Mouse (Mus musculus): ENCODE results near the gene Gm20517.

- TF ChIP-seq POLR2A (IDR thresholded peaks at IDR 0.05; ENCODE audit: insufficient read length, low read depth) (no peak), USF1 (IDR thresholded peaks at IDR 0.05; ENCODE audit: low read depth) (no peak), SRF (IDR thresholded peaks at IDR 0.05; ENCODE audit: control insufficient read depth, insufficient read length, low read depth) (no peak), TCF12 (IDR thresholded peaks at IDR 0.05; ENCODE audit: insufficient read depth, poor library complexity, severe bottlenecking) (no peak)
Measured at GRCm38 (mm10) chr17:47655697-47656096, 44.3 kb downstream of the Gm20517 start.
